Mouse (Mus musculus) liver, embryonic 14.5 days (tissue): ENCODE data around the gene Acot8. TPM values are rescaled to one million over a fixed set of nuclear protein-coding genes. Genes with fewer than 3 reads are reported as not detected.

Experiments used
- ATAC-seq: fragments of 200-750 bp; cut with Nextera tagmentation; 2 replicates; pipeline ENCODE4 v1.8.0; 2017; ENCODE audit warnings: moderate number of reproducible peaks, mild to moderate bottlenecking, moderate library complexity; ENCODE audit not compliant: insufficient read depth
- DNase-seq, 3 experiments: peaks; one replicate each; pipeline ENCODE4 v3.0.0-alpha.2; 2012 to 2013; ENCODE audit warnings: low read depth in 3 of 3, low spot score in 3 of 3
- H3K27ac ChIP-seq: fragments of 300-500 bp; sonication (generic); 2 replicates; pipeline ENCODE4 v1.5.1; 2014; ENCODE audit warnings: moderate library complexity, mild to moderate bottlenecking, control low read depth, inconsistent platforms
- H3K27me3 ChIP-seq: fragments of 300-500 bp; sonication (generic); 2 replicates; pipeline ENCODE4 v1.6.1; 2014; ENCODE audit warnings: mild to moderate bottlenecking, low read length, moderate library complexity; ENCODE audit not compliant: control insufficient read depth, insufficient read depth
- H3K36me3 ChIP-seq: fragments of 300-500 bp; sonication (generic); replicated peaks from 2 replicates; pipeline ENCODE4 v1.6.1; 2014; ENCODE audit warnings: low read depth; ENCODE audit not compliant: control insufficient read depth, insufficient read depth
- H3K4me1 ChIP-seq, 2 experiments: fragments of 200-500 bp in 1 of 2; fragments of 300-500 bp in 1 of 2; sonication (generic) in 1 of 2; replicated peaks; 2 replicates each; pipeline ENCODE4 v1.6.1; 2012 to 2014; ENCODE audit warnings: antibody characterized with exemption in 1 of 2, inconsistent platforms in 1 of 2, low read length in 1 of 2; ENCODE audit not compliant: control insufficient read depth in 2 of 2, insufficient read depth in 2 of 2
- H3K4me2 ChIP-seq: fragments of 300-500 bp; sonication (generic); 2 replicates; pipeline ENCODE4 v1.6.1; 2014; ENCODE audit warnings: low read depth, mild to moderate bottlenecking, control low read depth, moderate library complexity
- H3K4me3 ChIP-seq, 2 experiments: fragments of 200-500 bp in 1 of 2; fragments of 300-500 bp in 1 of 2; sonication (generic) in 1 of 2; 2 replicates each; pipeline ENCODE4 v1.5.1; 2012 to 2014; ENCODE audit warnings: low read depth in 2 of 2, low read length in 2 of 2, mild to moderate bottlenecking in 2 of 2, control low read depth in 1 of 2, inconsistent platforms in 1 of 2, moderate library complexity in 1 of 2; ENCODE audit not compliant: insufficient read depth in 1 of 2
- H3K9ac ChIP-seq: fragments of 300-500 bp; sonication (generic); replicated peaks from 2 replicates; pipeline ENCODE4 v1.6.1; 2014; ENCODE audit warnings: mild to moderate bottlenecking, control low read depth, moderate library complexity
- H3K9me3 ChIP-seq: fragments of 300-500 bp; sonication (generic); 2 replicates; pipeline ENCODE4 v1.6.1; 2016; ENCODE audit warnings: low read length, mixed read lengths; ENCODE audit not compliant: control insufficient read depth
- CTCF ChIP-seq: IDR thresholded peaks from 2 replicates; pipeline ENCODE4 v1.5.1; 2016; ENCODE audit warnings: antibody characterized with exemption, low read depth, control low read depth
- EP300 ChIP-seq: IDR thresholded peaks from 2 replicates; pipeline ENCODE4 v1.6.1; 2016; ENCODE audit warnings: antibody characterized with exemption, low read depth
- WGBS: fragments of 180-500 bp; shearing (Covaris S2); extraction: QIAGEN DNeasy Blood & Tissue Kit; methylation state at CpG from one replicate; pipeline ENCODE4 v1.1.7; 2014; ENCODE audit not compliant: insufficient replicate concordance; 5-methylcytosine and 5-hydroxymethylcytosine counted together
- polyA plus RNA-seq, 2 experiments: library from polyadenylated mRNA; depleted of rRNA in 1 of 2; stranded (reverse) in 1 of 2; unstranded in 1 of 2; fragments of >200 nt; fragmentation: Nextera tagmentation in 1 of 2; extraction: Ambion mirVana in 1 of 2; gene quantifications; 2 replicates each; pipeline versions ENCODE4 v1.2.1 to v1.2.3; 2012 to 2014

Gene Acot8
- polyA plus RNA-seq, 2 experiments = 13.5 to 20.6 TPM

- 29% methylated on average over 5 of the region's 5 CpGs for WGBS
- no peak for TF ChIP-seq EP300
- peak; percentile 96 for TF ChIP-seq CTCF
- H3K9me3 ChIP-seq = no peaks in the 10 kb centered on the region
- no peak overlapping the region for H3K4me2 ChIP-seq
- no peak overlapping the region for H3K9ac ChIP-seq
- peaks cover 31% of the 10 kb centered on the region for H3K36me3 ChIP-seq
- DNase-seq = peak; percentile 73 to 77 (median 76)
- H3K4me1 ChIP-seq = peaks cover 0 to 3% of the 10 kb centered on the region in 2 experiments; a peak in 2 of 4 replicates
- no peak overlapping the region for H3K4me3 ChIP-seq
- peak; percentile 67 for ATAC-seq
- H3K27ac ChIP-seq = no peak overlapping the region
- H3K27me3 ChIP-seq = no peaks in the 10 kb centered on the region
These were observed 10.4 kb downstream of the Acot8 start for GRCm38 (mm10) chr2:164794293-164794692.

GRCm38 (mm10) chr2:164793772-164794171 lies 10.9 kb downstream of the Acot8 start:
- WGBS = 72% methylated on average over 2 of the region's 2 CpGs

GRCm38 (mm10) chr2:164793236-164793635 lies 11.4 kb downstream of the Acot8 start:
- no peak overlapping the region for H3K4me3 ChIP-seq
- H3K27ac ChIP-seq = no peak overlapping the region; the same call in 1 of the 2 replicates
- TF ChIP-seq EP300 = no peak
- TF ChIP-seq CTCF = peak; percentile 94
- H3K9me3 ChIP-seq = no peaks in the 10 kb centered on the region
- peak; percentile 32; the same call in 1 of the 2 replicates for ATAC-seq
- DNase-seq = peak in 1 of 3 experiments; percentile 45
- H3K4me1 ChIP-seq = peaks cover 5 to 12% of the 10 kb centered on the region in 2 experiments; a peak in 3 of 4 replicates
- 90% methylated on average over 3 of the region's 3 CpGs for WGBS
- no peak overlapping the region for H3K9ac ChIP-seq
- no peak overlapping the region for H3K4me2 ChIP-seq
- H3K36me3 ChIP-seq = peaks cover 31% of the 10 kb centered on the region
- no peaks in the 10 kb centered on the region for H3K27me3 ChIP-seq

More at GRCm38 (mm10) chr2:164793772-164794171, 10.9 kb downstream of the Acot8 start:
- Histone ChIP-seq H3K4me1 (peaks cover 0 to 6% of the 10 kb centered on the region in 2 experiments; a peak in 2 of 4 replicates), H3K9me3 (no peaks in the 10 kb centered on the region), H3K27ac (peak overlapping the region; percentile 14; the same call in 1 of the 2 replicates), H3K4me2 (no peak overlapping the region), H3K36me3 (peaks cover 31% of the 10 kb centered on the region), H3K9ac (no peak overlapping the region), H3K4me3 (no peak overlapping the region), H3K27me3 (no peaks in the 10 kb centered on the region)
- no peak for TF ChIP-seq CTCF
- TF ChIP-seq EP300 = no peak
- DNase-seq (no peak), ATAC-seq (peak; percentile 17; the same call in 1 of the 2 replicates)

- H3K27ac ChIP-seq = no peak overlapping the region
- TF ChIP-seq CTCF = no peak
- H3K4me1 ChIP-seq = peaks cover 7 to 13% of the 10 kb centered on the region in 2 experiments; a peak in 3 of 4 replicates
- H3K36me3 ChIP-seq = peaks cover 24% of the 10 kb centered on the region
- no peak overlapping the region for H3K9ac ChIP-seq
- ATAC-seq (no peak), DNase-seq (no peak)
- H3K4me2 ChIP-seq = no peak overlapping the region
- no peak overlapping the region for H3K4me3 ChIP-seq
- no peaks in the 10 kb centered on the region for H3K9me3 ChIP-seq
- WGBS = 85% methylated on average over 12 of the region's 12 CpGs
- H3K27me3 ChIP-seq = no peaks in the 10 kb centered on the region
These were observed 12.1 kb downstream of the Acot8 start for GRCm38 (mm10) chr2:164792400-164793190.

- no peak for DNase-seq
- 89% methylated on average over 18 of the region's 18 CpGs for whole genome bisulfite sequencing
- ATAC-seq = no peak
- peaks cover 20% of the 10 kb centered on the region for H3K36me3 ChIP-seq
- H3K4me1 ChIP-seq = peaks cover 7 to 15% of the 10 kb centered on the region in 2 experiments; a peak in 3 of 4 replicates
- no peak overlapping the region for H3K4me3 ChIP-seq
- no peaks in the 10 kb centered on the region for H3K27me3 ChIP-seq
- TF ChIP-seq CTCF (0 out of 2 replicates have a peak, but pooled peaks have one; percentile 3), EP300 (no peak)
- H3K9ac ChIP-seq = no peak overlapping the region
- no peaks in the 10 kb centered on the region for H3K9me3 ChIP-seq
- H3K27ac ChIP-seq = no peak overlapping the region
- H3K4me2 ChIP-seq = no peak overlapping the region
These were observed 12.8 kb downstream of the Acot8 start for GRCm38 (mm10) chr2:164791841-164792261.
